Mouse (Mus musculus): ENCODE measurements around the gene Bbip1. TPM values are rescaled to one million over a fixed set of nuclear protein-coding genes. Genes with fewer than 3 reads are reported as not detected.

The Bbip1 gene
- polyA plus RNA-seq, 1 experiment from 2014 or later: 88.3 TPM

GRCm38 (mm10) chr19:53962511-53962910, 18.1 kb upstream of the Bbip1 start:
- WGBS: 89% methylated on average over 4 of the region's 4 CpGs
- H3K27ac ChIP-seq: no peak overlapping the region
- H3K9me3 ChIP-seq: no peaks in the 10 kb centered on the region
- no peak overlapping the region for H3K4me3 ChIP-seq
- H3K9ac ChIP-seq: no peak overlapping the region
- H3K27me3 ChIP-seq: no peaks in the 10 kb centered on the region
- no peak for ATAC-seq (ENCODE audit: insufficient number of reproducible peaks, insufficient read depth, low FRiP score, low TSS enrichment)
- H3K4me1 ChIP-seq: no peaks in the 10 kb centered on the region
- no peaks in the 10 kb centered on the region for H3K36me3 ChIP-seq
- H3K4me2 ChIP-seq (replicated peaks): no peak overlapping the region

DNA sequence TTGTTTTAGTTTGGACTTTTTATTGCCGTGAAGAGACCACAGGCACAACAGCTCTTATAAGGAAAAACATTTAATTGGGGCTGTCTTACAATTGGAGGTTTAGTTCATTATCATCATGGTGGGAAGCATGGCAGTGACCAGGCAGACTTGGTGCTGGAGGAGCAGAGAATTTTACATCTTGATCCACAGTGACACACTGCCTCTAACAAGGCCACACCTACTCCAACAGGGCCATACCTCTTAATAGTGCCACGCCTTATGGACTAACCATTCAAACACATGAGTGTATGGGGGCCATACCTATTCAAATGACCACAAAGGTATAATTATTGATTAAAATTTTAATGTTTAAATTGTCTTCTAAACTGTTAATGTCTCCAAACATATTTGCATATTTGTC, 13.1 kb upstream of the Bbip1 start:
- no peak overlapping the region for H3K4me2 ChIP-seq (replicated peaks)
- H3K27ac ChIP-seq: no peak overlapping the region
- peaks cover 4% of the 10 kb centered on the region for H3K4me1 ChIP-seq
- H3K4me3 ChIP-seq: no peak overlapping the region
- no peaks in the 10 kb centered on the region for H3K9me3 ChIP-seq
- no peaks in the 10 kb centered on the region for H3K27me3 ChIP-seq
- H3K36me3 ChIP-seq: no peaks in the 10 kb centered on the region
- no peak for ATAC-seq (ENCODE audit: insufficient number of reproducible peaks, insufficient read depth, low FRiP score, low TSS enrichment)
- no peak overlapping the region for H3K9ac ChIP-seq
- 90% methylated on average over 2 of the region's 2 CpGs for WGBS

- H3K9me3 ChIP-seq: no peaks in the 10 kb centered on the region
- H3K27me3 ChIP-seq: no peaks in the 10 kb centered on the region
- peak overlapping the region; percentile 90 for H3K4me3 ChIP-seq
- WGBS: 1% methylated on average over 35 of the region's 69 CpGs
- H3K4me2 ChIP-seq (replicated peaks): peak overlapping the region; percentile 52
- peak overlapping the region; percentile 98 for H3K27ac ChIP-seq
- H3K36me3 ChIP-seq: no peaks in the 10 kb centered on the region
- peak overlapping the region; percentile 98 for H3K9ac ChIP-seq
- ATAC-seq (ENCODE audit: insufficient number of reproducible peaks, insufficient read depth, low FRiP score, low TSS enrichment): no peak; the same call in 1 of the 2 replicates
- peaks cover 9% of the 10 kb centered on the region for H3K4me1 ChIP-seq
These were observed 980 bp upstream of the Bbip1 start for GRCm38 (mm10) chr19:53945171-53946042.

DNA sequence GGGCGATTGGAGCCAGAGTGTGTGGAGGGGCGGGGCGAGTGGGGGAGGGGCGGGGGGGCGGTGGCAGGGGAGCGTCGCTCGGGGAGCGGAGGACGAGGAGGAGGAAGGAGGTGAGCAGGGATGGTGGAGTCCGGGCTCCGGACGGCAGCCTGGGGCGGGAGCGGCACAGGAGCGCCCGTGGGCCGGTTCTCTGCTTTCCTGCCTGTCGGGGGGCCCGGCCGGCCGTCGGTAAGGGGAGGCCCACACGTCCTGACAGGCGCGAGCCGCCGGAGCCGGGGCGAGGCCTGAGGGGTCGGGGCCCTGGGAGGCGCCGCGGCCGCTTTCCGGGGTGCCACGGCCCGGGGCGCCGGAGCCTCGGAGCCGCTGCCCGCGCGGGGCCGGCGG, 351 bp upstream of the Bbip1 start:
- Histone ChIP-seq H3K36me3 (no peaks in the 10 kb centered on the region), H3K4me3 (peak overlapping the region; percentile 90), H3K4me1 (peaks cover 9% of the 10 kb centered on the region), H3K9ac (peak overlapping the region; percentile 98), H3K4me2 (replicated peaks) (peak overlapping the region; percentile 52), H3K27ac (peak overlapping the region; percentile 98), H3K9me3 (no peaks in the 10 kb centered on the region), H3K27me3 (no peaks in the 10 kb centered on the region)
- peak; percentile 70 for ATAC-seq (ENCODE audit: insufficient number of reproducible peaks, insufficient read depth, low FRiP score, low TSS enrichment)
- WGBS: under 1% methylated on average over 32 of the region's 47 CpGs

- no peak for ATAC-seq (ENCODE audit: insufficient number of reproducible peaks, insufficient read depth, low FRiP score, low TSS enrichment)
- Histone ChIP-seq H3K36me3 (peaks cover 13% of the 10 kb centered on the region; the same call in 1 of the 2 replicates), H3K4me1 (peaks cover 5% of the 10 kb centered on the region), H3K27me3 (no peaks in the 10 kb centered on the region), H3K27ac (no peak overlapping the region), H3K9ac (no peak overlapping the region), H3K4me2 (replicated peaks) (no peak overlapping the region), H3K9me3 (no peaks in the 10 kb centered on the region), H3K4me3 (no peak overlapping the region)
- WGBS: 93% methylated on average over 2 of the region's 2 CpGs
These were observed 2.1 kb downstream of the Bbip1 start for GRCm38 (mm10) chr19:53942342-53942741.

DNA sequence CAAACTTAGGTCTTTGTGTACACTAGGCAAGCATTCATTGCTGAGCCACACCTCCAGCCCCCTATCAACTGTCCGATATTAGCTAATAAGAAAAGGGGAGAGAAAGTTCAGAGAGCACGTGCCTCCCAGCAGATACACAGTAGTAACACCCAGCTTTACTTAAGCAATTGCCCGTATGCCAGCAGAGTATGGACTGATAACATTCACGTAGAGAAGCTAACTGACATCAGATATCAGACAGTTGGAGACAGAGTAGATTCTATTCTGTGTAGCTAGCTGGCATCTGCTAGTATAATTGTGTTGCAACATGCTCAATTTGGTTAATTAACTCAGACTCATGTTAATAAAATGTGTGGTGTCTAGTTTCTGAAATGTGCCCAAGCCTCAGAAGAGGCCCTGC, 3.3 kb downstream of the Bbip1 start:
- no peaks in the 10 kb centered on the region for H3K9me3 ChIP-seq
- no peak overlapping the region for H3K9ac ChIP-seq
- no peak overlapping the region for H3K27ac ChIP-seq
- H3K4me2 ChIP-seq (replicated peaks): no peak overlapping the region
- H3K4me1 ChIP-seq: 0 out of 2 replicates have a peak, but pooled peaks cover 3% of the 10 kb centered on the region
- no peaks in the 10 kb centered on the region for H3K27me3 ChIP-seq
- 83% methylated on average over 4 of the region's 4 CpGs for WGBS
- H3K36me3 ChIP-seq: peaks cover 18% of the 10 kb centered on the region
- no peak for ATAC-seq (ENCODE audit: insufficient number of reproducible peaks, insufficient read depth, low FRiP score, low TSS enrichment)
- no peak overlapping the region for H3K4me3 ChIP-seq

- ATAC-seq (ENCODE audit: insufficient number of reproducible peaks, insufficient read depth, low FRiP score, low TSS enrichment): no peak
These were observed 5.0 kb downstream of the Bbip1 start for GRCm38 (mm10) chr19:53939467-53939866.

GRCm38 (mm10) chr19:53934046-53934445, 10.4 kb downstream of the Bbip1 start:
- no peak overlapping the region for H3K4me2 ChIP-seq (replicated peaks)
- no peaks in the 10 kb centered on the region for H3K9me3 ChIP-seq
- no peak for ATAC-seq (ENCODE audit: insufficient number of reproducible peaks, insufficient read depth, low FRiP score, low TSS enrichment)
- peaks cover 44% of the 10 kb centered on the region for H3K36me3 ChIP-seq
- H3K27ac ChIP-seq: no peak overlapping the region
- no peak overlapping the region for H3K4me3 ChIP-seq
- H3K27me3 ChIP-seq: no peaks in the 10 kb centered on the region
- no peaks in the 10 kb centered on the region for H3K4me1 ChIP-seq
- no peak overlapping the region for H3K9ac ChIP-seq

More at GRCm38 (mm10) chr19:53939467-53939866, 5.0 kb downstream of the Bbip1 start:
- Histone ChIP-seq H3K9ac (no peak overlapping the region), H3K4me2 (replicated peaks) (no peak overlapping the region), H3K27ac (no peak overlapping the region), H3K27me3 (no peaks in the 10 kb centered on the region), H3K9me3 (no peaks in the 10 kb centered on the region), H3K36me3 (peaks cover 18% of the 10 kb centered on the region), H3K4me1 (0 out of 2 replicates have a peak, but pooled peaks cover 3% of the 10 kb centered on the region), H3K4me3 (no peak overlapping the region)
- 85% methylated on average over 4 of the region's 4 CpGs for WGBS

- Histone ChIP-seq H3K9me3 (no peaks in the 10 kb centered on the region), H3K36me3 (peaks cover 44% of the 10 kb centered on the region), H3K4me1 (no peaks in the 10 kb centered on the region), H3K4me2 (replicated peaks) (no peak overlapping the region), H3K9ac (no peak overlapping the region), H3K4me3 (no peak overlapping the region), H3K27ac (no peak overlapping the region), H3K27me3 (no peaks in the 10 kb centered on the region)
- no peak for ATAC-seq (ENCODE audit: insufficient number of reproducible peaks, insufficient read depth, low FRiP score, low TSS enrichment)
These were observed 11.4 kb downstream of the Bbip1 start for GRCm38 (mm10) chr19:53933050-53933449.

DNA sequence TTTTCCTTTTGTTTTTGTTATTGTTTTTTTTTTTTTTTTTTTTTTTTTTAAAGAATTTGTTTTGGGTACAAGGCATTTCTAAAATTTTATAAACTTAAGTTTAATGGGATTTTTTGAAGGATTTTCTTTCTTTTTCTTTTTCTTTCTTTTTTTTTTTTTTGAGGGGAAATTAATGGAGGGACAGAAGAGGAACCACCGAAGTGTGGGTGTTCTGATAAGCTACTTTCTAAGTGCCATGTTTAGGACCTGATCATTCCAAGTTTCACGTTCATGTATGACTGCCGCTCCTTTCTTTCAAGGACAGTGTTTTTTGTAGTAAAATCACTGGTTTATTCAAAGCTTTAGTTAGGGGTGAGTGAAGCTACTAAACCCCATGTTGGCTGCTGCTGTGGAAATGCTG, 15.2 kb downstream of the Bbip1 start:
- Histone ChIP-seq H3K4me3 (no peak overlapping the region), H3K9ac (no peak overlapping the region), H3K27ac (no peak overlapping the region), H3K27me3 (no peaks in the 10 kb centered on the region), H3K4me1 (no peaks in the 10 kb centered on the region), H3K9me3 (no peaks in the 10 kb centered on the region), H3K36me3 (peaks cover 51% of the 10 kb centered on the region), H3K4me2 (replicated peaks) (no peak overlapping the region)
- 95% methylated on average over 3 of the region's 3 CpGs for WGBS
- ATAC-seq (ENCODE audit: insufficient number of reproducible peaks, insufficient read depth, low FRiP score, low TSS enrichment): no peak

- Histone ChIP-seq H3K9ac (no peak overlapping the region), H3K9me3 (no peaks in the 10 kb centered on the region), H3K4me1 (no peaks in the 10 kb centered on the region), H3K36me3 (peaks cover 47% of the 10 kb centered on the region), H3K4me3 (no peak overlapping the region), H3K27me3 (no peaks in the 10 kb centered on the region), H3K4me2 (replicated peaks) (no peak overlapping the region), H3K27ac (no peak overlapping the region)
- 84% methylated on average over 1 of the region's 1 CpGs for WGBS
- ATAC-seq (ENCODE audit: insufficient number of reproducible peaks, insufficient read depth, low FRiP score, low TSS enrichment): no peak
These were observed 17.7 kb downstream of the Bbip1 start for GRCm38 (mm10) chr19:53926705-53927104.

DNA sequence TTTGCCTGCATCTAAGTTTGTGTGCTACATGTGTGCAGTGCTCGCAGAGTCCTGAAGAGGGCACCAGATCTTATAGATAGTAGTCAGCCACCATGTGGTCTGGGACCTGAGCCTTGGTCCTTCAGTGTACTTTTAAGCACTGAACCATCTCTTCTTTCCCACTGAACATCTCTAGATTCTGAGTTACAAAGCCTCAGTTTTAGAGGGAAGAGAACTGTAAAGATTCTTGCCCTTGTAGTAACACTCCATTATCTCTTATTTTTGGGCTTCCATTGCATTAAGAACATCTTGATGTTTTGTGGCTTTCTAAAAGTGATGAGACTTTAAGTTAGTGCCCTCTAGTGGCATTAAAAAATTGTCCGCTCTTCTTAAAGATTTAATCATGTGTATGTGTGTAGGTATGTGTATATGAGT, 19.1 kb downstream of the Bbip1 start:
- no peak for ATAC-seq (ENCODE audit: insufficient number of reproducible peaks, insufficient read depth, low FRiP score, low TSS enrichment)
- WGBS: 89% methylated on average over 2 of the region's 2 CpGs
- Histone ChIP-seq H3K36me3 (peaks cover 43% of the 10 kb centered on the region), H3K27me3 (no peaks in the 10 kb centered on the region), H3K27ac (no peak overlapping the region), H3K9ac (no peak overlapping the region), H3K4me3 (no peak overlapping the region), H3K4me2 (replicated peaks) (no peak overlapping the region), H3K4me1 (no peaks in the 10 kb centered on the region), H3K9me3 (no peaks in the 10 kb centered on the region)
